Mouse (Mus musculus) left cerebral cortex, adult 18-20 months (tissue): ENCODE measurements around the gene Kcnd3. TPM values are rescaled to one million over a fixed set of nuclear protein-coding genes. Genes with fewer than 3 reads are reported as not detected.
A peak's percentile ranks its signal among the peaks of the same experiment; 100 is the strongest.

Source experiments
- DNase-seq, 2 experiments: peaks; one replicate each; pipeline ENCODE4 v3.0.0; 2021 to 2022; ENCODE audit warnings: low spot score in 2 of 2, mixed read lengths in 1 of 2
- total RNA-seq, 2 experiments: library from RNA; stranded (reverse); gene quantifications; 2 replicates each; pipeline ENCODE4 v1.2.3; 2021

The Kcnd3 gene
- total RNA-seq, 2 experiments from 2014 or later = 54.5 to 61.5 TPM

GRCm38 (mm10) chr3:105648889-105649567 is 196.9 kb downstream of the Kcnd3 start:
- no peak for DNase-seq

GRCm38 (mm10) chr3:105653544-105654380 is 201.6 kb downstream of the Kcnd3 start:
- DNase-seq = peak; percentile 26 to 31

- no peak for DNase-seq
These were observed 203.0 kb downstream of the Kcnd3 start for GRCm38 (mm10) chr3:105655031-105655585.

- DNase-seq = no peak
These were observed 208.4 kb downstream of the Kcnd3 start for GRCm38 (mm10) chr3:105660530-105660929.

GRCm38 (mm10) chr3:105663043-105663442 is 210.9 kb downstream of the Kcnd3 start:
- no peak for DNase-seq

GRCm38 (mm10) chr3:105665105-105665765 is 213.1 kb downstream of the Kcnd3 start:
- no peak for DNase-seq

- no peak for DNase-seq
These were observed 214.9 kb downstream of the Kcnd3 start for GRCm38 (mm10) chr3:105666996-105667523.

- peak; percentile 44 to 49 for DNase-seq
These were observed 216.0 kb downstream of the Kcnd3 start for GRCm38 (mm10) chr3:105668161-105668560.

GRCm38 (mm10) chr3:105669776-105670175 is 217.6 kb downstream of the Kcnd3 start:
- DNase-seq = no peak

GRCm38 (mm10) chr3:105670801-105671200 is 218.7 kb downstream of the Kcnd3 start:
- DNase-seq = no peak

GRCm38 (mm10) chr3:105674595-105675218 is 222.6 kb downstream of the Kcnd3 start:
- peak; percentile 64 to 68 for DNase-seq

- no peak for DNase-seq
These were observed 223.8 kb downstream of the Kcnd3 start for GRCm38 (mm10) chr3:105675932-105676331.

- no peak for DNase-seq
These were observed 228.2 kb downstream of the Kcnd3 start for GRCm38 (mm10) chr3:105680346-105680745.

GRCm38 (mm10) chr3:105686394-105687323 is 234.5 kb downstream of the Kcnd3 start:
- no peak for DNase-seq

GRCm38 (mm10) chr3:105687324-105688060 is 235.4 kb downstream of the Kcnd3 start, which contains the start of gene Ddx20:
Gene Ddx20, minus strand, starts transcription at chr3:105687574.
- peak; percentile 91 to 94 for DNase-seq

GRCm38 (mm10) chr3:105688536-105688935 is 236.4 kb downstream of the Kcnd3 start:
- no peak for DNase-seq

- DNase-seq = peak; percentile 81 to 88
These were observed 241.4 kb downstream of the Kcnd3 start for GRCm38 (mm10) chr3:105693327-105694080.
